Mouse (Mus musculus) testis, adult 2 months (tissue): ENCODE data around the gene Rpl36a-ps1.

Experiments
- CTCF ChIP-seq: fragments of 200-500 bp; IDR thresholded peaks from 2 replicates; pipeline ENCODE4 v1.5.1; 2012; ENCODE audit warnings: low read depth, mild to moderate bottlenecking, inconsistent platforms, low read length, moderate library complexity; ENCODE audit not compliant: control insufficient read depth, insufficient read depth, insufficient replicate concordance
- POLR2A ChIP-seq: fragments of 200-500 bp; IDR thresholded peaks from 2 replicates; pipeline ENCODE4 v1.6.1; 2012; ENCODE audit warnings: low read depth, mild to moderate bottlenecking, inconsistent platforms, low read length, moderate library complexity; ENCODE audit not compliant: control insufficient read depth

GRCm38 (mm10) chr14:99029987-99030386 lies 35.9 kb upstream of the Rpl36a-ps1 start:
- TF ChIP-seq CTCF (no peak), POLR2A (no peak)
